Mouse (Mus musculus) neural tube, embryonic 13.5 days (tissue): ENCODE results near the gene Col7a1. TPM values are rescaled to one million over a fixed set of nuclear protein-coding genes. Genes with fewer than 3 reads are reported as not detected.

ENCODE experiments used
- ATAC-seq: fragments of 200-750 bp; cut with Nextera tagmentation; 2 replicates; pipeline ENCODE4 v1.8.0; 2017; ENCODE audit warnings: low read depth, mild to moderate bottlenecking, moderate TSS enrichment, moderate library complexity
- H3K27ac ChIP-seq: fragments of 300-500 bp; sonication (generic); replicated peaks from 2 replicates; pipeline ENCODE4 v1.5.1; 2015; ENCODE audit warnings: moderate library complexity, mild to moderate bottlenecking, inconsistent platforms
- H3K27me3 ChIP-seq: fragments of 300-500 bp; sonication (generic); 2 replicates; pipeline ENCODE4 v1.6.1; 2015; ENCODE audit warnings: mild to moderate bottlenecking, inconsistent platforms
- H3K36me3 ChIP-seq: fragments of 300-500 bp; sonication (generic); 2 replicates; pipeline ENCODE4 v1.6.1; 2015; ENCODE audit warnings: mild to moderate bottlenecking, inconsistent platforms
- H3K4me1 ChIP-seq: fragments of 300-500 bp; sonication (generic); replicated peaks from 2 replicates; pipeline ENCODE4 v1.6.1; 2015; ENCODE audit warnings: inconsistent platforms
- H3K4me2 ChIP-seq: fragments of 300-500 bp; sonication (generic); 2 replicates; pipeline ENCODE4 v1.6.1; 2015; ENCODE audit warnings: inconsistent platforms, mild to moderate bottlenecking, moderate library complexity
- H3K4me3 ChIP-seq: fragments of 300-500 bp; sonication (generic); 2 replicates; pipeline ENCODE4 v1.5.1; 2015; ENCODE audit warnings: mild to moderate bottlenecking, inconsistent platforms
- H3K9ac ChIP-seq: fragments of 300-500 bp; sonication (generic); 2 replicates; pipeline ENCODE4 v1.6.1; 2015; ENCODE audit warnings: moderate library complexity, mild to moderate bottlenecking, inconsistent platforms
- H3K9me3 ChIP-seq: fragments of 300-500 bp; sonication (generic); 2 replicates; pipeline ENCODE4 v1.6.1; 2016; ENCODE audit warnings: inconsistent platforms
- WGBS: fragments of 180-500 bp; shearing (Covaris S2); methylation state at CpG from one replicate; pipeline ENCODE4 v1.1.7; 2015; 5-methylcytosine and 5-hydroxymethylcytosine counted together
- microRNA counts: library from miRNA; unstranded; fragments of <30 nt; microRNA quantifications from one replicate; lab custom pipeline; 2016
- microRNA-seq: library from miRNA; unstranded; fragments of <30 nt; microRNA quantifications from one replicate; pipeline ENCODE4, GENCODE M21; 2016
- polyA plus RNA-seq: library from polyadenylated mRNA; unstranded; fragments of >200 nt; fragmentation: Nextera tagmentation; extraction: Ambion mirVana; gene quantifications from 2 replicates; pipeline ENCODE4 v1.2.1, GENCODE M21; 2015

The Col7a1 gene
- polyA plus RNA-seq, 1 experiment from 2014 or later, result 2.2 TPM

GRCm38 (mm10) chr9:109028919-109029318 is 75.5 kb downstream of the Col7a1 start:
- Histone ChIP-seq H3K36me3 (peaks cover 37% of the 10 kb centered on the region), H3K4me3 (no peak overlapping the region)

GRCm38 (mm10) chr9:109030312-109030711 is 76.9 kb downstream of the Col7a1 start:
- WGBS, result 69% methylated on average over 3 of the region's 3 CpGs
- Histone ChIP-seq H3K27me3 (no peaks in the 10 kb centered on the region), H3K4me1 (no peaks in the 10 kb centered on the region), H3K9ac (no peak overlapping the region), H3K36me3 (peaks cover 31% of the 10 kb centered on the region), H3K4me2 (no peak overlapping the region), H3K4me3 (no peak overlapping the region), H3K9me3 (no peaks in the 10 kb centered on the region), H3K27ac (no peak overlapping the region)
- ATAC-seq, result no peak

More at GRCm38 (mm10) chr9:109028919-109029318, 75.5 kb downstream of the Col7a1 start:
- no peak for ATAC-seq
- H3K27me3 ChIP-seq, result no peaks in the 10 kb centered on the region
- H3K9ac ChIP-seq, result no peak overlapping the region
- 80% methylated on average over 5 of the region's 5 CpGs for WGBS
- H3K9me3 ChIP-seq, result no peaks in the 10 kb centered on the region
- no peak overlapping the region for H3K27ac ChIP-seq
- H3K4me1 ChIP-seq, result no peaks in the 10 kb centered on the region
- H3K4me2 ChIP-seq, result no peak overlapping the region

GRCm38 (mm10) chr9:109031001-109031400 is 77.6 kb downstream of the Col7a1 start:
- WGBS, result 90% methylated on average over 7 of the region's 7 CpGs
- Histone ChIP-seq H3K4me1 (no peaks in the 10 kb centered on the region), H3K27me3 (no peaks in the 10 kb centered on the region)

GRCm38 (mm10) chr9:109031686-109032085 is 78.3 kb downstream of the Col7a1 start:
- no peak overlapping the region for H3K27ac ChIP-seq
- no peak overlapping the region for H3K4me2 ChIP-seq
- H3K4me1 ChIP-seq, result no peaks in the 10 kb centered on the region
- H3K9me3 ChIP-seq, result no peaks in the 10 kb centered on the region
- no peaks in the 10 kb centered on the region for H3K27me3 ChIP-seq
- no peak for ATAC-seq
- no peak overlapping the region for H3K4me3 ChIP-seq
- H3K36me3 ChIP-seq, result peaks cover 24% of the 10 kb centered on the region
- WGBS, result 84% methylated on average over 8 of the region's 8 CpGs
- no peak overlapping the region for H3K9ac ChIP-seq

More at GRCm38 (mm10) chr9:109031001-109031400, 77.6 kb downstream of the Col7a1 start:
- Histone ChIP-seq H3K36me3 (peaks cover 24% of the 10 kb centered on the region), H3K4me3 (no peak overlapping the region), H3K9ac (no peak overlapping the region), H3K9me3 (no peaks in the 10 kb centered on the region), H3K4me2 (no peak overlapping the region), H3K27ac (no peak overlapping the region)
- ATAC-seq, result no peak

GRCm38 (mm10) chr9:109032435-109032834 is 79.0 kb downstream of the Col7a1 start:
- Histone ChIP-seq H3K27ac (no peak overlapping the region), H3K4me3 (no peak overlapping the region), H3K9ac (no peak overlapping the region), H3K36me3 (peaks cover 18% of the 10 kb centered on the region), H3K27me3 (no peaks in the 10 kb centered on the region), H3K4me1 (no peaks in the 10 kb centered on the region), H3K9me3 (no peaks in the 10 kb centered on the region), H3K4me2 (no peak overlapping the region)
- ATAC-seq, result no peak
- WGBS, result 85% methylated on average over 6 of the region's 6 CpGs

MicroRNAs within 50 kb of the gene (microRNA counts, 519-probe panel; counts per million panel counts)
- microRNA mmu-miR-711 (lab: Ali Mortazavi, UCI), result not detected

Small RNA genes lying within 50 kb of the gene (microRNA-seq; reads per million reads assigned to microRNA genes)
- not detected for gene Mir711

Other genes with a start within 250 kb of the Col7a1 start
- gene Ip6k2, start 169.8 kb upstream of the Col7a1 start, polyA plus RNA-seq, result 183 and 204 TPM in 2 replicates
- 20.7 and 23.9 TPM in 2 replicates for gene Nckipsd, start 145.2 kb upstream of the Col7a1 start, polyA plus RNA-seq
- 12.1 and 12.2 TPM in 2 replicates for gene Celsr3, start 127.3 kb upstream of the Col7a1 start, polyA plus RNA-seq
- gene Slc26a6, start 100.3 kb upstream of the Col7a1 start, polyA plus RNA-seq, result 12.7 and 13.5 TPM in 2 replicates
- not detected in 2 replicates for gene Tmem89, start 39.0 kb upstream of the Col7a1 start, polyA plus RNA-seq
- 399 and 434 TPM in 2 replicates for gene Uqcrc1, start 17.0 kb upstream of the Col7a1 start, polyA plus RNA-seq
- gene Ucn2, start 32.4 kb downstream of the Col7a1 start, polyA plus RNA-seq, result not detected in 2 replicates
- 19.9 and 22.4 TPM in 2 replicates for gene Pfkfb4, start 38.2 kb downstream of the Col7a1 start, polyA plus RNA-seq
- gene Shisa5, start 85.0 kb downstream of the Col7a1 start, polyA plus RNA-seq, result 58.7 and 59.9 TPM in 2 replicates
- 12.4 and 15.0 TPM in 2 replicates for gene Trex1, start 106.1 kb downstream of the Col7a1 start, polyA plus RNA-seq
- gene Atrip, start 120.5 kb downstream of the Col7a1 start, polyA plus RNA-seq, result 26.3 and 29.5 TPM in 2 replicates
- gene Ccdc51, start 128.9 kb downstream of the Col7a1 start, polyA plus RNA-seq, result 14.2 and 15.5 TPM in 2 replicates
- 726 and 792 TPM in 2 replicates for gene Tma7, start 129.0 kb downstream of the Col7a1 start, polyA plus RNA-seq
- gene Plxnb1, start 141.8 kb downstream of the Col7a1 start, polyA plus RNA-seq, result 19.9 and 22.2 TPM in 2 replicates
- not detected in 2 replicates for gene Fbxw21, start 208.5 kb downstream of the Col7a1 start, polyA plus RNA-seq
- gene Fbxw13, start 242.4 kb downstream of the Col7a1 start, polyA plus RNA-seq, result 0.23 TPM in 1 of 2 replicates, not detected in the other